Mouse (Mus musculus) frontal cortex, adult (tissue): ENCODE measurements around the gene Wnt5a.

Experiments
- ATAC-seq: cut with Nextera tagmentation; 2 replicates; pipeline ENCODE4 v1.9.2; 2017; ENCODE audit warnings: mild to moderate bottlenecking, moderate library complexity, mixed read lengths; ENCODE audit not compliant: low TSS enrichment

Gene Wnt5a

GRCm38 (mm10) chr14:28504101-28505050 lies at the start of gene Wnt5a:
Gene Wnt5a (plus strand): TSS chr14:28504750.
- ATAC-seq = no peak

GRCm38 (mm10) chr14:28456372-28457076 lies 48.0 kb upstream of the Wnt5a start:
- ATAC-seq = no peak

- no peak for ATAC-seq
Observed at GRCm38 (mm10) chr14:28457428-28457827, 47.1 kb upstream of the Wnt5a start.

- ATAC-seq = no peak
Observed at GRCm38 (mm10) chr14:28467956-28468355, 36.6 kb upstream of the Wnt5a start.

DNA sequence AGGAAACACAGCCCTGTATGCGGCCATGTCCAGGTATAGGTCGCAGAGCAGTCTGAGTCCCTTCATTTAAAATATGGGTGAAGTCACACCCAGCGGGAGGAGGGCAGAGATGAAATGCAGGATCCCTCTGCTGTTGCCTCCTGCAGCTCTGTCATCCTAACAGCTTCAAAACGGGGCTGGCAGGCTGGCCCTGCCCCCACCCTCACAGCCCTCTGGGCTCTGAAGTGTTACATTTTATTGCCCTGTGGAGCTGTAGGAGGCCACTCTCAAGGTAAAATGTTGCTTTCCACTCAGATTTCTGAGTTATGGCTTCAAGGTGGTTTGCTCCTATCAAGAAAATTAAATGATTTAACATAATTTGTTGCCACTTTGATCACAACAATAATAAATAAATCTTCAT lies 34.9 kb upstream of the Wnt5a start:
- ATAC-seq = no peak

DNA sequence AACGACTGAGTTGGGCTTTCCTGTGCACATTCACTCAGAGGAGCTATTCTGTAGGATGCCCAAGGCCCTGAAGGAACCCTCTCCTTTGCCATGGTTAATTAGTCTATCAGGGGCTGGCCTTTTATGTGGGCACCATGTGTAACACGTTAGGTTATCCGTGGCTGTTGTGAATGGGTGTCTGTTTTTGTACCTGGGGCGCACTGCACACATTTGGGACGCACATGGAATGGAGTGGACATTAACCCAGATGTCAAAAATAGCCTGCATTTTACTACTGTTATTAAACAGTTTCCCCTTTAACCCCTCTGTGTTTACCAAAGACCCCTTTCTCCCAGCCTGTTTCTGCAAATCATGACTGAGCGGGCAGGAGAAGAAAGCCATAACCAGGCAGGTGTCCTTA lies 34.3 kb upstream of the Wnt5a start:
- ATAC-seq = no peak

DNA sequence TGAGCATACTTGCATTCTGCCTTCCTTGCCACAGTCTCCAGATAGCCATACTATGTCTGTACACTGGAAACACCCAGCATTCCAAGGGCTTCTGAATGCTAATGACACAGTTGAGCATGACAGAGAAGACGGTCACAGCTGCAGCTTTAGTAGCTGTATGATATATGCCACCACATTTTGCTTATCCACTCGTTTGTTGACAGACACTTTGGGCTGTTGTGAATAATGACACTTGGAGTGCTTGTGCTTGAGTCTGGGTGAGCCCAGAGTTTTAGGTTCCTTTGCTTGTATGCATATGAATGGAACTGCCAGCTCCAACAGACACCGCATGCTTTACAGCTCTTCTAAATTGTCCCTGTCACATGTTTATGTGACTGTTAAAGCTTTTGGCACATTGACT lies 29.5 kb upstream of the Wnt5a start:
- peak; percentile 77 for ATAC-seq

GRCm38 (mm10) chr14:28475421-28475820 lies 29.1 kb upstream of the Wnt5a start:
- ATAC-seq = 0 out of 2 replicates have a peak, but pooled peaks have one; percentile 11

DNA sequence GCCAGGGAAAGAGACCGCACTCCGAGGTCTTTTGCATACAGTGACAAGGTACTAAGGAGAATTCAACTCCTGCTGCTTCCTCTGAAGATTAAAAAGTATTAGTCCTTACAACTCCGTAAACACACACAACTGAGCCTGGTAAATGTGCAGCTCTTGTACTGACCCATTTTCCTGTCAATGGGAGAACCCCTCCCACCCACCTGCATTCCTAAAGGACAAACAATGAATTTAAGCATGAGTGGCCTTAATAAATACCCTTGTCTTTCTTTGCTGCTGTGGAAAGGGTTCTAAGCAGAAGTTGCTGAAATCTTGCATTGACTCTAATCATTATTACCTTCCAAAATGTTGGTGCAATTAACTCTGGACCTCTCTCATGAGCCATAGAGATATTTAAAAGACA lies 27.8 kb upstream of the Wnt5a start:
- ATAC-seq = no peak

GRCm38 (mm10) chr14:28480866-28481265 lies 23.7 kb upstream of the Wnt5a start:
- no peak for ATAC-seq

DNA sequence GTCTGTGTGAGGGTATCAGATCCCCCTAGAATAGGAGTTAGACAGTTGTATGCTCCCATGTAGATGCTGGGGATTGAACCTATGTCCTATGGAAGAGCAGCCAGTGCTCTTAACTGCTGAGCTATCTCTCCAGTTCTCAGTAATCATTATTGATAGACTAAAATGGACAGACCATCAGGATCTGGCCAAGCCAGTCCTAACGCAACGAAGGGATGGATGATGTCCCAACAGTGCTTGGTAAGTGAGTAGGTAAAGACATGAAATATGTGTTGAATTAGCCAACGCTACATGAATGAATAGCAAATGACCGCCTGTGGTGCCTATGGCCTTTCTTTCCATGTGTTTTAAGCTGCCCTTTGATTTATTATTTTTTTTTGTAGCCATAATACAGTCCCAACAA lies 10.7 kb upstream of the Wnt5a start:
- ATAC-seq = no peak

- ATAC-seq = no peak
Observed at GRCm38 (mm10) chr14:28494273-28494672, 10.3 kb upstream of the Wnt5a start.

- no peak for ATAC-seq
Observed at GRCm38 (mm10) chr14:28501216-28501878, 3.2 kb upstream of the Wnt5a start.

- ATAC-seq = no peak
Observed at GRCm38 (mm10) chr14:28503276-28503675, 1.3 kb upstream of the Wnt5a start.

DNA sequence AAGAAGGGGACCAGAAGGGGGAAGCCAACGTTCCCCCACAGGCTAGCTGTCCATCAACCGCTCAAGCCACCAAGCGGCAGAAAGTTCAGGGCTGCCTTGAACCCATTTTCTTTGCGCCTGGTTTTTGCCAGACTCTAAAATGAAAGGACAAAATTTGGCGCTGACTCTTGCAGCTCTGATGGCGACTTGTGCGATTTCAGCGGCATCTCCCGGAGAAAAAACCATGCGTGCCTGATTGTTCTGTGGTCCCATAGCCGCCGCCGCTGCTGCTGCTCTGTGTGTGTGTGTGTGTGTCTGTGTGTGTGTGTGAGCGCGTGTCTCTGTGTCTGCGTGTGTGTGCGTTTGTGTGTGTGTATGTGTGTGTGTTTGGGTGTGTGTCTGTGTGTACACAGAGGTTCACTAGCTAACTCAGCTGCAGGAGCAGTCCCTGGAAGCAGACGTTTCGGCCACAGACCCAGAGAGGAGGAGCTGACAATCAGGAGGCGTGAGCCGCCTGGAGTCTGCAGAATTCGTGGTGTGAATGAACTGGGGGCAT lies 568 bp downstream of the Wnt5a start:
- peak; percentile 22; the same call in 1 of the 2 replicates for ATAC-seq

- ATAC-seq = no peak
Observed at GRCm38 (mm10) chr14:28505586-28506375, 1.2 kb downstream of the Wnt5a start.

DNA sequence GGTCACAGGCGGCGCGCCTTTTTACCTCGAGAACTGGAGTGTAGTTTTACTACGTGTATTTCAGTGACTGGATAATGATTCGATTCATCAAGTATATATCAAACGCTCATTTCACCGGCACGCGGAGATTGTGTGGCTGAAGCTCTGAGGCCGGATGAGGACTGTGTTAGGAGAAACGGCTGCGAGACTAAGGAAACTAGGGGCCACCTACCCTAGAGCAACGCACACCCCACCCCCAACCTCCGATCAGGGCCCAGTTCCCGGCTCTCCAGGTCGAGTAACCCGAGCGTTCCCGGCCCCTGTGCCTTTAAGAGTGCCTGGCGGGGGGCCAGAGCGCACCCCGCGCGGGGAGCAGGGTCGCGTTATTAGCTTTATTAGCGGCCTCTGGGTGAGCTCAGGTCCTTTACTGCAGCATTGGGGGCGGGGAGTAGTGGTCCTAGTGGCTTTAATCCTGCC lies 1.9 kb downstream of the Wnt5a start:
- no peak for ATAC-seq

DNA sequence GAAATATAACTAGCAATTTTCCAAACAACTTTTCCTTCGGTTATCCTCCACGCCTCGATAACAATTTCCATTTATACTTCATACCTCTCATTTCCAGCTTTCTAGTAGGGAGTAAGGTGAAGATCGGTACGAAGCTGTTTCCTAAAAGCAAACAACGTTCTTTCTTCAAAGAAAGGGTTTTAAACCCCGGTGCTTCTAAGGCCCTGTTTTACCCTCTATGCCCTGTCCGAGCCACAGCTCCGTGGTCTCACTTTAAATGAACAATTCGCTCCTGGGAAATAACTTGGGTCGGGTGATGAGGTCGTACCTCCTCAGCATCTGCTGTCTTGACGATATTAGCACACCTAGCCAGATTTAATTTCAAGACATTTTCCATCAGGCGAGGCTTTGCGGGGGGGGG lies 2.5 kb downstream of the Wnt5a start:
- no peak for ATAC-seq

DNA sequence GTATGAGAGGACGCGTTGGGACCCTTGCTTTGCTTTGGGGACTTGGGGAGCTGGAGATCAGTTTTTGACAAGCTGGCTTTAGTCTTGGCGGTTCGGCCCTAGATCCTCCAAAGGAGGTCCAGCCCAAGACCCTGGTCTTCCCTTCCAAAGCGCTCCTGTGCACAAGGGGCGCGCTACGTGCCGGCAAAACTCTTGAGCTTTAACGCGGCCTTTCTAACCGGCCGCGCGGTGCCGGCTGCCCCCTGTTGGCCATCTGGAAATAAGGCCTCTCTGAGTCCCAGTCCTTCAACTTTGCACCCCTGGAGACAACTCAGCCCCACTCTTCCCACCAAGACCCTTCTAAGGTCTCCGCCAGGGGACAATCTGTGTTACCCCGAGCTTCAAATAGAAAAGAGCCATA lies 2.9 kb downstream of the Wnt5a start:
- peak; percentile 58 for ATAC-seq

GRCm38 (mm10) chr14:28508288-28509258 lies 4.0 kb downstream of the Wnt5a start:
- ATAC-seq = no peak
